Mouse (Mus musculus) intestine, postnatal 0 days (tissue): ENCODE measurements around the gene Pacsin2. TPM values are rescaled to one million over a fixed set of nuclear protein-coding genes. Genes with fewer than 3 reads are reported as not detected.

ENCODE experiments used
- ATAC-seq: fragments of 200-750 bp; cut with Nextera tagmentation; 2 replicates; pipeline ENCODE4 v1.8.0; 2017; ENCODE audit warnings: mild to moderate bottlenecking, moderate TSS enrichment, moderate library complexity
- H3K27ac ChIP-seq: fragments of 300-500 bp; sonication (generic); 2 replicates; pipeline ENCODE4 v1.5.1; 2014; ENCODE audit warnings: mild to moderate bottlenecking, low read depth, low read length, moderate library complexity
- H3K27me3 ChIP-seq: fragments of 300-500 bp; sonication (generic); replicated peaks from 2 replicates; pipeline ENCODE4 v1.6.1; 2014; ENCODE audit warnings: low read length, mixed read lengths; ENCODE audit not compliant: control insufficient read depth, insufficient read depth
- H3K36me3 ChIP-seq: fragments of 300-500 bp; sonication (generic); 2 replicates; pipeline ENCODE4 v1.6.1; 2014; ENCODE audit warnings: mild to moderate bottlenecking, moderate library complexity; ENCODE audit not compliant: control insufficient read depth, insufficient read depth
- H3K4me1 ChIP-seq: fragments of 300-500 bp; sonication (generic); replicated peaks from 2 replicates; pipeline ENCODE4 v1.6.1; 2014; ENCODE audit warnings: antibody characterized with exemption, low read length, mixed read lengths; ENCODE audit not compliant: control insufficient read depth, insufficient read depth
- H3K4me2 ChIP-seq: fragments of 300-500 bp; sonication (generic); replicated peaks from 2 replicates; pipeline ENCODE4 v1.6.1; 2014; ENCODE audit warnings: low read depth, mild to moderate bottlenecking, moderate library complexity
- H3K4me3 ChIP-seq: fragments of 300-500 bp; sonication (generic); 2 replicates; pipeline ENCODE4 v1.5.1; 2014; ENCODE audit warnings: low read depth, low read length
- H3K9ac ChIP-seq: fragments of 300-500 bp; sonication (generic); 2 replicates; pipeline ENCODE4 v1.6.1; 2014; ENCODE audit warnings: mild to moderate bottlenecking, low read depth, low read length
- H3K9me3 ChIP-seq: fragments of 300-500 bp; sonication (generic); 2 replicates; pipeline ENCODE4 v1.6.1; 2016; ENCODE audit warnings: mixed run types; ENCODE audit not compliant: control insufficient read depth
- CTCF ChIP-seq: sonication (generic); IDR thresholded peaks from 2 replicates; pipeline ENCODE4 v1.5.1; 2016; ENCODE audit warnings: low read depth, mild to moderate bottlenecking, control low read depth, antibody characterized with exemption, moderate library complexity
- WGBS: fragments of 180-500 bp; shearing (Covaris S2); extraction: QIAGEN DNeasy Blood & Tissue Kit; methylation state at CpG from one replicate; pipeline ENCODE4 v1.1.7; 2014; 5-methylcytosine and 5-hydroxymethylcytosine counted together
- polyA plus RNA-seq: library from polyadenylated mRNA; unstranded; fragments of >200 nt; fragmentation: Nextera tagmentation; extraction: Ambion mirVana; gene quantifications from 2 replicates; pipeline ENCODE4 v1.2.1, GENCODE M21; 2015

Pacsin2 gene
- polyA plus RNA-seq, 1 experiment from 2014 or later, result 40.9 TPM

DNA sequence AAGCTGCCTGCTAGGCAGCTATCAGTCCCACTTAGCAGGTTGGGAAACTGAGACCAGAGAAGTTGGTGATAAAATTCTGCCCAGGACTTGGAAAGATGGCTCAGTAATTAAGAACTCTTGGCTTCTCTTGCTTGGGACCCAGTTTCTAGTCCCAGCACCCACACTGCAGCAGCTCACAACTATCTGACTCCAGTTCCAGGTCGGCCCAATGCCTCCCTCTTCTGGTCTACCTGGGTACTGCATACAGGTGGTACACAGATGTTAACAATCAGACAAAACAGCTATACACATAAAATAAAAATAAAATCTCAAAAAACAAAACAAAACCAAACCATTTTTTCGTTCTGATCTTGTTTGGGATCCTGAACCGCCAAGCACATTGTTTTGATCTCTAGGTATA lies 35.9 kb upstream of the Pacsin2 start:
- Histone ChIP-seq H3K9me3 (no peaks in the 10 kb centered on the region), H3K4me1 (no peaks in the 10 kb centered on the region), H3K4me3 (no peak overlapping the region), H3K36me3 (peaks cover 11% of the 10 kb centered on the region; the same call in 1 of the 2 replicates), H3K9ac (no peak overlapping the region), H3K4me2 (no peak overlapping the region), H3K27ac (no peak overlapping the region), H3K27me3 (no peaks in the 10 kb centered on the region)
- 65% methylated on average over 3 of the region's 3 CpGs for WGBS
- TF ChIP-seq CTCF, result peak; percentile 75
- no peak for ATAC-seq

DNA sequence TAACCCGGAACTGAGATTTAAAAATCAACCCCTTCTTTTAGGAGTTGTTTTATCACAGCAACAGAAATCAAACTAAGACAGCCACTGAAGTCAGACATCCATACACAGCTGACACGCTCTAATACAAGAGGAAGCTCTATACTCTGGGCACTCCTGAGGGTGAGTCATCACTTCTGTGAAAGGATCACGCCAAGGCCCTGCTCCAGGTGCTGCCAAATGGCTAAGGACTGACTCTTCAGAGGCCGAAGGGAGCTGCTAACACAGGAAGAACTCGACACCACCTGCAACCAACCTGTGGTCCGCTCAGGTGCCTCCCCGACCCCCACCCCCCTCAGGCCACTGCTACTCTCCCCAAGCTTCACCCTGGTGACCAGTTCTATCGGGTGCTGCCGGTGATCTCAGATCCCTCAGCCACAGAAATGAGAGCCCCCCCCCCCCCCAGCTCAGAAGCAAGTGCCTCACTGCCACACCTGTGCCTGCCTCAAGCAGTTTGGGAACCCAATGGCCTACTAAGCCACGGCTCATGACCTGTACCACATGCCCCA lies 34.9 kb upstream of the Pacsin2 start:
- H3K9me3 ChIP-seq, result no peaks in the 10 kb centered on the region
- H3K36me3 ChIP-seq, result peaks cover 11% of the 10 kb centered on the region; the same call in 1 of the 2 replicates
- H3K27ac ChIP-seq, result no peak overlapping the region
- H3K4me1 ChIP-seq, result no peaks in the 10 kb centered on the region
- TF ChIP-seq CTCF, result no peak
- H3K9ac ChIP-seq, result no peak overlapping the region
- WGBS, result 82% methylated on average over 10 of the region's 10 CpGs
- ATAC-seq, result no peak
- H3K4me2 ChIP-seq, result no peak overlapping the region
- H3K4me3 ChIP-seq, result no peak overlapping the region
- H3K27me3 ChIP-seq, result no peaks in the 10 kb centered on the region

DNA sequence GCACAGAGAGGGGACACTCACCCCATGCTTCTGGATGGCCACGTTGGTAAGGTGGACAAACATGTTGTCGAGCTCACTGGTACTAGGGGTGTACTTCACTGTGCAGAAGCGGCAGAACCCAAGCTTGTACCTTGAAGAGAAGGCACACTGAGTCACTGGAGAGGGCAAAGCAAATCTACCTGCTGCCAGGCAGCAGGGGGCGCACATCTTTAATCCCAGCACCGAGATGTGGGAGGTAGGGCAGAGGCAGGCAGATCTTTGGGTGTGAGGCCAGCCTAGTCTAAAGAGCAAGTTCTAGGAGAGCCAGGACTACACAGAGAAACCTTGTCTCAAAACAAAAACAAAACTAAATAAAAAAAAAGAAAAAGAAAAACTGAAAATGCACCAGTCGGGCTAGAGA lies 32.9 kb upstream of the Pacsin2 start:
- no peak overlapping the region for H3K27ac ChIP-seq
- H3K27me3 ChIP-seq, result no peaks in the 10 kb centered on the region
- no peak overlapping the region for H3K9ac ChIP-seq
- peaks cover 9% of the 10 kb centered on the region; the same call in 1 of the 2 replicates for H3K36me3 ChIP-seq
- H3K4me2 ChIP-seq, result no peak overlapping the region
- no peaks in the 10 kb centered on the region for H3K4me1 ChIP-seq
- no peak for ATAC-seq
- WGBS, result 91% methylated on average over 6 of the region's 6 CpGs
- H3K9me3 ChIP-seq, result no peaks in the 10 kb centered on the region
- TF ChIP-seq CTCF, result peak; percentile 41
- no peak overlapping the region for H3K4me3 ChIP-seq

DNA sequence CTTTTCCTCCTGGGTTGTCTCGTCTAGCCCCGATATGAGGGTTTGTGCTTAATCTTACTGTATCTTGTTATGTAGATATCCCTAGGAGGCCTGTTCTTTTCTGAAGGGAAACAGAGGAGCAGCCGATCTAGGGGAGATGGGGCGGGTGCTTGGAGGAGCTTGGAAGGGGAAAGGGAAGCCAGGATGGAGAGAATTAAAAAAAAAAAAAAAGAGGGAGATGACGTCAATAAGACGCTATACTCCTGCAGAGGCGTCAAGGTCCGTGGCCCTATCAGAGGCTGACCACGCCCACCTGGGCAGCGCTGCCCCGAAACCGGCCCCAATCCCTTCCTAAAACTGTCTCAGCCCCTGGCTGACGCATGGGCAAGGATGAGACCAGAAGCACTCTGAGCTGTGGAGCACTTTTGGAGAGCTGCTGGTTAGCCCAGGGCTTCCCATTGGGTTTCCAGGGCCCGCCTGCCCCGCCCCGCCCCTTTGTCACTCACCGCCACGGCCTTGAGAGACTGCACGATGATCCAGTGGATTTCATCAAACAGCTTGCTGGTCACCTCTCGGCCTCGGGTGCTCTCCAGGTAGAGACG lies 31.5 kb upstream of the Pacsin2 start:
- H3K9ac ChIP-seq, result no peak overlapping the region
- no peak for ATAC-seq
- no peak for TF ChIP-seq CTCF
- no peak overlapping the region for H3K4me3 ChIP-seq
- no peak overlapping the region for H3K27ac ChIP-seq
- 67% methylated on average over 22 of the region's 22 CpGs for WGBS
- 0 out of 2 replicates have a peak, but pooled peaks cover 7% of the 10 kb centered on the region for H3K36me3 ChIP-seq
- no peaks in the 10 kb centered on the region for H3K27me3 ChIP-seq
- H3K9me3 ChIP-seq, result no peaks in the 10 kb centered on the region
- no peak overlapping the region for H3K4me2 ChIP-seq
- H3K4me1 ChIP-seq, result no peaks in the 10 kb centered on the region

DNA sequence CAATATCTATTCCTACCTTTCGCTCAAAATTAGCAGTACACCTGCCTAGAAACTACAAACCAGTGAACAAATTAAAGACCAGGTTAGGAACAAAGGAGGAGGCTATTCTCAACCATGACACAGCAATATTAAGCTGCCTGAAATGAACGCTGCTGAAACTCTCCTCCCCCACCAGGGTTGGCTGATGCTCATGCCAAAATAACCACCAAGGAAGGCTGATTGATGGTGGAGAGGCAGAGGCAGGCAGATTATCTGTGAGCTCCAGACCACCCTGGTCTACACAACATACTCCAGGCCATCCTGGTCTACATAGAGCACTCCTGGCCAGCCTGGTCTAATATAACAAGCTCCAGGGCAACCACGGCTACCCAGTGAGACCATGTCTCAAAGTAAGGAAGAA lies 30.8 kb upstream of the Pacsin2 start:
- ATAC-seq, result no peak
- no peak for TF ChIP-seq CTCF
- Histone ChIP-seq H3K4me2 (no peak overlapping the region), H3K27me3 (no peaks in the 10 kb centered on the region), H3K4me3 (no peak overlapping the region), H3K27ac (no peak overlapping the region), H3K9ac (no peak overlapping the region), H3K9me3 (no peaks in the 10 kb centered on the region), H3K4me1 (no peaks in the 10 kb centered on the region), H3K36me3 (0 out of 2 replicates have a peak, but pooled peaks cover 7% of the 10 kb centered on the region)
- 91% methylated on average over 3 of the region's 3 CpGs for WGBS

DNA sequence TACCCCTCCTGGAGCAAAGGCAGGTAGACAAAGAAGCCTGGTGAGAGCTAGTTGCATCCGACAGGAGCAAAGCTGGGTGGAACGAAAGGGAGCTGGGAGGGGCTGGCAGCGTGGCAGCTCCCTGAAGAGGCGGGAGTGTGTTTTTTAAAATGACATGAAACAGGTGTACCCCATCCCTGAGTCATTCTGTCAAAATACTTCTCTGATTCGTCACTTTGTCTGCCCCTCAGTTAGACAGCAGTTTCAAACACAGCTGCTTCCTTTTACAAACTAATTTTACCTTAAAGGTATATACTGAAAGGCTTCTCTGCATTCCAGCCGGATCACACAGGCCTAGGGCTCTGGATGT lies 30.1 kb upstream of the Pacsin2 start:
- H3K27me3 ChIP-seq, result no peaks in the 10 kb centered on the region
- 77% methylated on average over 6 of the region's 6 CpGs for WGBS

More for the DNA sequence above, 30.1 kb upstream of the Pacsin2 start:
- Histone ChIP-seq H3K27ac (no peak overlapping the region), H3K4me1 (no peaks in the 10 kb centered on the region), H3K4me2 (no peak overlapping the region), H3K9ac (no peak overlapping the region), H3K36me3 (0 out of 2 replicates have a peak, but pooled peaks cover 7% of the 10 kb centered on the region), H3K4me3 (no peak overlapping the region), H3K9me3 (no peaks in the 10 kb centered on the region)
- no peak for ATAC-seq
- no peak for TF ChIP-seq CTCF
